ENCODE assay signal across 8 mouse cellular contexts in the genomic region with DNA sequence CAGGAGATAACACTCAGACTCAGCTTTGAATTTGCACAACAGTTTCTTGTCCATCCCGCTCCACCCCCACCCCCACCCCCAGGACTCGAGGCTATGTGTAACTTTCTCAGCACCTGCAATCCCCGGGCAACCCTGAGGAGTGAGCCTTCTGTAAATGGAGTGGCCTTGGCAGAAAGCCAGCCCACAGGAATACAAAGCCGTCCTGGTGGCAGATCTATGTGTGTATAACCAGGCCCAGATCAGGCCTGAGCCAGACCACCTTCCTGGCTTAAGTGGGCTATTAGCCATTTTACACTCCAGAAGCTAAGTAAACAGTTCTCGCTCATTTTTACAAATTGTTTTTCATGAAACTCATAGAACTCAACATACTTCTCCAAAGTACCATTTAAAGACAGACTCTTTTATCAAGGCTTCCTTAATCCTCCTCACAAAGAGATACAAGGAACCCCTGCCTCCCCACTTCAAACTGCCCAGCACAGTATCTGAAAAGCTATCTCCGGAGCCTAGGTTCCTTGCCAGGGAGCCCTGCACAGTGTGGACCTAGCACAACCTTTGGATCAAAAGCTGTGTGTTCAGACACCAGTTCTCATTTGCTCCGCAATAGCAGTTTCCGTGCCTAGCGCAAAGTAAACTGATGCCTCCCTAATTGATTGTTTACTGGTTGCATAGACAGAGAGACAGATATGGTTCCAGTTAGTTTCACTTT. TPM values are rescaled to one million over a fixed set of nuclear protein-coding genes. Genes with fewer than 3 reads are reported as not detected.
DNase-seq lines count a peak whose midpoint lies in the region; ATAC-seq lines count a peak whose summit lies in the region.

No protein-coding gene starts in this region.

- peaks cover 22% of the 10 kb centered on the region for H3K4me1 ChIP-seq in hindbrain, embryonic 13.5 days (replicated peaks)
- peaks cover 5% of the 10 kb centered on the region for H3K4me1 ChIP-seq in hindbrain, embryonic 10.5 days (replicated peaks)
- peaks cover 7% of the 10 kb centered on the region for H3K4me1 ChIP-seq in forebrain, embryonic 14.5 days (ENCODE audit: control insufficient read depth, insufficient read depth, low read length)
- peaks cover 38% of the 10 kb centered on the region for H3K4me1 ChIP-seq in kidney, embryonic 15.5 days

- H3K36me3 ChIP-seq in hindbrain, embryonic 13.5 days: no peaks in the 10 kb centered on the region
- H3K36me3 ChIP-seq in hindbrain, embryonic 10.5 days: no peaks in the 10 kb centered on the region
- no peaks in the 10 kb centered on the region for H3K36me3 ChIP-seq in forebrain, embryonic 14.5 days (ENCODE audit: control insufficient read depth, insufficient read depth, low read length)
- H3K36me3 ChIP-seq in kidney, embryonic 15.5 days: peaks cover 50% of the 10 kb centered on the region

- H3K4me3 ChIP-seq in hindbrain, embryonic 13.5 days: no peak overlapping the region
- H3K4me3 ChIP-seq in hindbrain, embryonic 10.5 days: no peak overlapping the region
- H3K4me3 ChIP-seq in forebrain, embryonic 14.5 days (ENCODE audit: low read depth, low read length): no peak overlapping the region
- H3K4me3 ChIP-seq in kidney, embryonic 15.5 days (replicated peaks): no peak overlapping the region

- 54% methylated on average over 9 of the region's 9 CpGs for WGBS in hindbrain, embryonic 13.5 days
- WGBS in hindbrain, embryonic 10.5 days: 75% methylated on average over 9 of the region's 9 CpGs
- WGBS in forebrain, embryonic 14.5 days: 30% methylated on average over 9 of the region's 9 CpGs
- WGBS in kidney, embryonic 15.5 days: 51% methylated on average over 9 of the region's 9 CpGs

- H3K27me3 ChIP-seq in hindbrain, embryonic 13.5 days: no peaks in the 10 kb centered on the region
- H3K27me3 ChIP-seq in hindbrain, embryonic 10.5 days (ENCODE audit: insufficient read depth, poor library complexity, severe bottlenecking): no peaks in the 10 kb centered on the region
- no peaks in the 10 kb centered on the region for H3K27me3 ChIP-seq in forebrain, embryonic 14.5 days (replicated peaks; ENCODE audit: control insufficient read depth, insufficient read depth, low read length)
- H3K27me3 ChIP-seq in kidney, embryonic 15.5 days: no peaks in the 10 kb centered on the region

- H3K9ac ChIP-seq in hindbrain, embryonic 13.5 days: no peak overlapping the region
- no peak overlapping the region for H3K9ac ChIP-seq in forebrain, embryonic 14.5 days (ENCODE audit: low read length)
- no peak overlapping the region for H3K9ac ChIP-seq in kidney, embryonic 15.5 days

- no peak overlapping the region for H3K4me2 ChIP-seq in hindbrain, embryonic 13.5 days
- no peak overlapping the region for H3K4me2 ChIP-seq in forebrain, embryonic 14.5 days (ENCODE audit: low read length)
- no peak overlapping the region for H3K4me2 ChIP-seq in kidney, embryonic 15.5 days

- no peak for DNase-seq in hindbrain, embryonic 10.5 days (ENCODE audit: low spot score)
- peak; percentile 54 for DNase-seq in Muller cell, postnatal 12 days (ENCODE audit: inconsistent ontology term)
- peak; percentile 79 for DNase-seq in forebrain, embryonic 14.5 days (ENCODE audit: low spot score)
- DNase-seq in mesoderm, embryonic 11.5 days (ENCODE audit: low read depth, low spot score): peak; percentile 43
- DNase-seq in thymus, postnatal 4 days: no peak
- DNase-seq in layer of hippocampus, adult 11-12 months (ENCODE audit: low spot score): no peak

- no peaks in the 10 kb centered on the region for H3K9me3 ChIP-seq in hindbrain, embryonic 13.5 days
- no peaks in the 10 kb centered on the region for H3K9me3 ChIP-seq in hindbrain, embryonic 10.5 days
- no peaks in the 10 kb centered on the region for H3K9me3 ChIP-seq in forebrain, embryonic 14.5 days (replicated peaks; ENCODE audit: control insufficient read depth, low read length)
- H3K9me3 ChIP-seq in kidney, embryonic 15.5 days (replicated peaks): no peaks in the 10 kb centered on the region

- H3K27ac ChIP-seq in hindbrain, embryonic 13.5 days: peak overlapping the region; percentile 35; the same call in 1 of the 2 replicates
- no peak overlapping the region for H3K27ac ChIP-seq in hindbrain, embryonic 10.5 days
- H3K27ac ChIP-seq in forebrain, embryonic 14.5 days (ENCODE audit: low read depth, low read length): no peak overlapping the region
- peak overlapping the region; percentile 58 for H3K27ac ChIP-seq in kidney, embryonic 15.5 days

- ATAC-seq in hindbrain, embryonic 13.5 days (ENCODE audit: low FRiP score): 0 out of 2 replicates have a peak, but pooled peaks have one; percentile 39
- peak; percentile 75 for ATAC-seq in forebrain, embryonic 14.5 days
- ATAC-seq in kidney, embryonic 15.5 days (replicated peaks; ENCODE audit: low FRiP score): no peak; the same call in 1 of the 2 replicates

RNA-seq across cellular contexts. Expression of gene Pml, which starts 7.7 kb away (rescaled TPM):
- 4.0 and 4.7 TPM in 2 replicates for polyA plus RNA-seq in hindbrain, embryonic 13.5 days (2015; fragmentation: Nextera tagmentation; extraction: Ambion mirVana)
- polyA plus RNA-seq in hindbrain, embryonic 10.5 days (2016; fragmentation: Nextera tagmentation; extraction: Ambion mirVana): 9.5 and 13.5 TPM in 2 replicates
- 5.3 and 6.0 TPM in 2 replicates for polyA plus RNA-seq in forebrain, embryonic 14.5 days (2014; fragmentation: Nextera tagmentation; extraction: Ambion mirVana)
- 21.0 and 24.7 TPM in 2 replicates for polyA plus RNA-seq in kidney, embryonic 15.5 days (2015; fragmentation: Nextera tagmentation; extraction: Ambion mirVana)

RNA-seq across cellular contexts. Expression of gene Stoml1, which starts 11.0 kb away (rescaled TPM):
- polyA plus RNA-seq in hindbrain, embryonic 13.5 days (2015; fragmentation: Nextera tagmentation; extraction: Ambion mirVana): 105 and 116 TPM in 2 replicates
- 27.7 and 39.8 TPM in 2 replicates for polyA plus RNA-seq in hindbrain, embryonic 10.5 days (2016; fragmentation: Nextera tagmentation; extraction: Ambion mirVana)
- polyA plus RNA-seq in forebrain, embryonic 14.5 days (2014; fragmentation: Nextera tagmentation; extraction: Ambion mirVana): 75.1 and 81.1 TPM in 2 replicates
- 29.9 and 33.6 TPM in 2 replicates for polyA plus RNA-seq in kidney, embryonic 15.5 days (2015; fragmentation: Nextera tagmentation; extraction: Ambion mirVana)

RNA-seq across cellular contexts. Expression of gene Islr2, which starts 37.8 kb away (rescaled TPM):
- 11.1 and 11.3 TPM in 2 replicates for polyA plus RNA-seq in hindbrain, embryonic 13.5 days (2015; fragmentation: Nextera tagmentation; extraction: Ambion mirVana)
- 1.5 and 6.6 TPM in 2 replicates for polyA plus RNA-seq in hindbrain, embryonic 10.5 days (2016; fragmentation: Nextera tagmentation; extraction: Ambion mirVana)
- polyA plus RNA-seq in forebrain, embryonic 14.5 days (2014; fragmentation: Nextera tagmentation; extraction: Ambion mirVana): 118 and 123 TPM in 2 replicates
- 0.39 and 0.51 TPM in 2 replicates for polyA plus RNA-seq in kidney, embryonic 15.5 days (2015; fragmentation: Nextera tagmentation; extraction: Ambion mirVana)

RNA-seq across cellular contexts. Expression of gene Islr, which starts 37.8 kb away (rescaled TPM):
- polyA plus RNA-seq in hindbrain, embryonic 13.5 days (2015; fragmentation: Nextera tagmentation; extraction: Ambion mirVana): 40.9 and 43.7 TPM in 2 replicates
- polyA plus RNA-seq in hindbrain, embryonic 10.5 days (2016; fragmentation: Nextera tagmentation; extraction: Ambion mirVana): 9.9 and 14.0 TPM in 2 replicates
- 13.5 and 20.1 TPM in 2 replicates for polyA plus RNA-seq in forebrain, embryonic 14.5 days (2014; fragmentation: Nextera tagmentation; extraction: Ambion mirVana)
- polyA plus RNA-seq in kidney, embryonic 15.5 days (2015; fragmentation: Nextera tagmentation; extraction: Ambion mirVana): 78.7 and 94.7 TPM in 2 replicates

Comparison
In these comparisons a context has a peak if more than half of its experiments do, and no peak if none do; other contexts are left out.
1. H3K27ac ChIP-seq: peak in hindbrain, embryonic 13.5 days (single experiment) and kidney, embryonic 15.5 days (single experiment); none in hindbrain, embryonic 10.5 days (single experiment) and forebrain, embryonic 14.5 days (single experiment).
2. DNase-seq: peak in Muller cell, postnatal 12 days (single experiment), forebrain, embryonic 14.5 days (single experiment) and mesoderm, embryonic 11.5 days (single experiment); none in hindbrain, embryonic 10.5 days (single experiment), thymus, postnatal 4 days (single experiment) and layer of hippocampus, adult 11-12 months (single experiment).